Mouse (Mus musculus) adrenal gland, postnatal 25 days (tissue): ENCODE measurements around the gene Kdm4b. TPM values are rescaled to one million over a fixed set of nuclear protein-coding genes. Genes with fewer than 3 reads are reported as not detected.

Source experiments
- DNase-seq: peaks from one replicate; pipeline ENCODE4 v3.0.0; 2021; ENCODE audit warnings: mixed read lengths
- total RNA-seq: library from RNA; stranded (reverse); gene quantifications from 2 replicates; pipeline ENCODE4 v1.2.3, GENCODE M21; 2021

The Kdm4b gene
- total RNA-seq, 1 experiment from 2014 or later = 52.4 TPM

- no peak for DNase-seq
Observed at GRCm38 (mm10) chr17:56387612-56388011, 61.8 kb downstream of the Kdm4b start.

GRCm38 (mm10) chr17:56393238-56393637 is 67.4 kb downstream of the Kdm4b start:
- no peak for DNase-seq

GRCm38 (mm10) chr17:56393889-56394288 is 68.0 kb downstream of the Kdm4b start:
- peak; percentile 60 for DNase-seq

- DNase-seq = peak; percentile 35
Observed at GRCm38 (mm10) chr17:56396051-56396450, 70.2 kb downstream of the Kdm4b start.

GRCm38 (mm10) chr17:56400221-56400620 is 74.4 kb downstream of the Kdm4b start:
- DNase-seq = no peak

- no peak for DNase-seq
Observed at GRCm38 (mm10) chr17:56401051-56401521, 75.2 kb downstream of the Kdm4b start.

- no peak for DNase-seq
Observed at GRCm38 (mm10) chr17:56405341-56405740, 79.5 kb downstream of the Kdm4b start.

GRCm38 (mm10) chr17:56405856-56406840 is 80.3 kb downstream of the Kdm4b start:
- DNase-seq = no peak

- DNase-seq = no peak
Observed at GRCm38 (mm10) chr17:56406878-56407277, 81.0 kb downstream of the Kdm4b start.

GRCm38 (mm10) chr17:56407379-56407778 is 81.5 kb downstream of the Kdm4b start:
- DNase-seq = no peak

GRCm38 (mm10) chr17:56408965-56409625 is 83.2 kb downstream of the Kdm4b start:
- no peak for DNase-seq

- DNase-seq = no peak
Observed at GRCm38 (mm10) chr17:56409759-56410158, 83.9 kb downstream of the Kdm4b start.

- no peak for DNase-seq
Observed at GRCm38 (mm10) chr17:56411437-56411836, 85.6 kb downstream of the Kdm4b start.

- DNase-seq = peak; percentile 38
Observed at GRCm38 (mm10) chr17:56413113-56413512, 87.3 kb downstream of the Kdm4b start.

- DNase-seq = no peak
Observed at GRCm38 (mm10) chr17:56414785-56415184, 88.9 kb downstream of the Kdm4b start.

- peak; percentile 84 for DNase-seq
Observed at GRCm38 (mm10) chr17:56418304-56418703, 92.4 kb downstream of the Kdm4b start.

GRCm38 (mm10) chr17:56420022-56420421 is 94.2 kb downstream of the Kdm4b start:
- DNase-seq = no peak

- peak; percentile 50 for DNase-seq
Observed at GRCm38 (mm10) chr17:56424726-56425583, 99.1 kb downstream of the Kdm4b start.

GRCm38 (mm10) chr17:56425584-56425914 is 99.7 kb downstream of the Kdm4b start:
- DNase-seq = peak; percentile 88

GRCm38 (mm10) chr17:56425941-56426340 is 100.1 kb downstream of the Kdm4b start:
- no peak for DNase-seq

GRCm38 (mm10) chr17:56427857-56428256 is 102.0 kb downstream of the Kdm4b start:
- no peak for DNase-seq

- DNase-seq = no peak
Observed at GRCm38 (mm10) chr17:56431582-56431981, 105.7 kb downstream of the Kdm4b start.
